Mouse (Mus musculus) forebrain, embryonic 14.5 days (tissue): ENCODE data around the gene Irx2. TPM values are rescaled to one million over a fixed set of nuclear protein-coding genes. Genes with fewer than 3 reads are reported as not detected.

ENCODE experiments used
- ATAC-seq: fragments of 200-750 bp; cut with Nextera tagmentation; 2 replicates; pipeline ENCODE4 v1.8.0; 2017; ENCODE audit warnings: mild to moderate bottlenecking, moderate library complexity
- DNase-seq: peaks from one replicate; pipeline ENCODE4 v3.0.0-alpha.2; 2015; ENCODE audit warnings: low spot score
- H3K27ac ChIP-seq: fragments of 300-500 bp; sonication (generic); 2 replicates; pipeline ENCODE4 v1.5.1; 2014; ENCODE audit warnings: low read depth, mild to moderate bottlenecking, control low read depth, low read length, moderate library complexity
- H3K27me3 ChIP-seq: fragments of 300-500 bp; sonication (generic); replicated peaks from 2 replicates; pipeline ENCODE4 v1.6.1; 2014; ENCODE audit warnings: low read length, control low read depth, mixed read lengths; ENCODE audit not compliant: control insufficient read depth, insufficient read depth
- H3K36me3 ChIP-seq: fragments of 300-500 bp; sonication (generic); 2 replicates; pipeline ENCODE4 v1.6.1; 2014; ENCODE audit warnings: low read length, control low read depth; ENCODE audit not compliant: control insufficient read depth, insufficient read depth
- H3K4me1 ChIP-seq: fragments of 300-500 bp; sonication (generic); 2 replicates; pipeline ENCODE4 v1.6.1; 2014; ENCODE audit warnings: antibody characterized with exemption, low read length, control low read depth; ENCODE audit not compliant: control insufficient read depth, insufficient read depth
- H3K4me2 ChIP-seq: fragments of 300-500 bp; sonication (generic); 2 replicates; pipeline ENCODE4 v1.6.1; 2014; ENCODE audit warnings: mild to moderate bottlenecking, control low read depth, low read length
- H3K4me3 ChIP-seq: fragments of 300-500 bp; sonication (generic); 2 replicates; pipeline ENCODE4 v1.5.1; 2014; ENCODE audit warnings: low read depth, low read length, control low read depth
- H3K9ac ChIP-seq: fragments of 300-500 bp; sonication (generic); 2 replicates; pipeline ENCODE4 v1.6.1; 2014; ENCODE audit warnings: mild to moderate bottlenecking, low read length, control low read depth, moderate library complexity
- H3K9me3 ChIP-seq: fragments of 300-500 bp; sonication (generic); replicated peaks from 2 replicates; pipeline ENCODE4 v1.6.1; 2016; ENCODE audit warnings: low read length, control low read depth, mixed read lengths; ENCODE audit not compliant: control insufficient read depth
- WGBS: fragments of 180-500 bp; shearing (Covaris S2); extraction: QIAGEN DNeasy Blood & Tissue Kit; methylation state at CpG from one replicate; pipeline ENCODE4 v1.1.7; 2014; 5-methylcytosine and 5-hydroxymethylcytosine counted together
- polyA plus RNA-seq: library from polyadenylated mRNA; unstranded; fragments of >200 nt; fragmentation: Nextera tagmentation; extraction: Ambion mirVana; gene quantifications from 2 replicates; pipeline ENCODE4 v1.2.1, GENCODE M21; 2014

Gene Irx2
- polyA plus RNA-seq, 1 experiment from 2014 or later, result 1.9 TPM

DNA sequence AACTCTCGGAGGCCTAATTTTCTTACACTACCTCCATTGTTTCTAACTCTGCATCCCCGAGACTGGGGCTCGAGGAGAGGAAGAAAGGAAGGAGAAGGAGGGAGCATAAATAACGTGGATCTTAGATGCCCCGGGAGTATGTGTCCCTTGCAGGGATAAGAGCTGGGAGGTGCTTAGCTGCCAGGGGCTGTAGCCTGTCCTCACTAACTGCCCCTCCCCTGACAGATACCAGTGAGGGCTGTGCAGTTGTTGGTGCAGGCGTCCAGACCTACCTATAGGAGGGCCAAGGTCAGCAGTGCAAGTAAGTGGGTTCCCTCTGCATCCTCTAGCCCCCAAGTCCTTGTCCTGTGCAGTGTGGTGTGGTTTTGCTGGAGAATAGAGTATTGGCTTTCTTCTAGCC, 3.7 kb downstream of the Irx2 start:
- peaks cover 94% of the 10 kb centered on the region for H3K27me3 ChIP-seq
- no peak overlapping the region for H3K9ac ChIP-seq
- DNase-seq (no peak), ATAC-seq (no peak)
- 4% methylated on average over 6 of the region's 6 CpGs for WGBS
- peaks cover 10% of the 10 kb centered on the region for H3K4me1 ChIP-seq
- H3K9me3 ChIP-seq, result no peaks in the 10 kb centered on the region
- H3K4me3 ChIP-seq, result 0 out of 2 replicates have a peak overlapping the region, but pooled peaks have one; percentile 3
- no peak overlapping the region for H3K27ac ChIP-seq
- no peak overlapping the region; the same call in 1 of the 2 replicates for H3K4me2 ChIP-seq
- H3K36me3 ChIP-seq, result no peaks in the 10 kb centered on the region

DNA sequence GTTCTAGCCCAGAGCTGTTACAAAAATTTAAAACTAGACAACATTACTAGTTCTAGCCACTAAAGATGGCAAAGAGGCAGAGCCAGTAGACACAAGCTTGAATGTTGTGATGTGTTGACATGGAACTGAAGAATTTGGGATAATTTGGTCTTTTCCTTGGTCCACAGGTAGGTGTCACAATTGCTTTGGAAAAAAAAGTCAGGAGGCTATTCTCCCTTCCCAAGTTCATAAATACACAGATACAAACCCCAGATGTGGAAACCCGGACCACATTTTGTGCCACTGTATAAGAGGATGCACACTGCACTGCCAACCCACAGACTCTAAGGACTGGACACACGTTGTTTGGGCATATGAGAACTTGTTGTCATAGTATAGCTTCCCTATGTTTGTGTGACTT, 4.5 kb downstream of the Irx2 start:
- Histone ChIP-seq H3K36me3 (no peaks in the 10 kb centered on the region), H3K4me3 (no peak overlapping the region), H3K4me1 (peaks cover 10% of the 10 kb centered on the region), H3K9ac (no peak overlapping the region), H3K27ac (no peak overlapping the region), H3K9me3 (no peaks in the 10 kb centered on the region), H3K4me2 (no peak overlapping the region), H3K27me3 (peaks cover 92% of the 10 kb centered on the region)
- WGBS, result 20% methylated on average over 2 of the region's 2 CpGs
- no peak for ATAC-seq
- peak; percentile 17 for DNase-seq

DNA sequence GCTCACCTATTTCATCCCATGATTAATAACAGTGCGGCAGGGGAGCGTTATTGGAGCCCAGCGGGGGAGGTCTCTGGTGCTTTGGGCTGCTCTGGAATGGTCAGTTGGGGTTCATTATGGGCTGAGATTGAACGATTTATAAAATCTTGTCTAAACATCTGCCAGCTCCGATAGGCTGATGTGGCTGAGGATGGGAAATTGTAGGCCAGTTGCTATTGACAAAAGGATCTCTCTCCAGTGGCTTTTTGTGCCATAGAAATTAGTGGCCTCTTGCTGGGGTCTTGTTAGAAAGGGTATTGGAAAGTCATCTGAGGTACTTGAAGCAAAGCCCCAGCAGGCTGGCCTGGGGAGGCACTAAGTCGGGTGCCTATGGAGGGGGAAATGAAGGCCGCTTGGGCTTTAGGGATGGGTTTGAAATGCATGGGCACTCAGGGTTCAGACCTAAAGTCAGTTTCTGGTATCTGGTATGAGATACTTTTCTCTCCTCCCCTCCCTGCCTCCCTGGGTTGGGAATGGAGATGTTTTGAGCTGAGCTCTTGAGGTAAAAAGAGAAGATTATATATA, 6.2 kb downstream of the Irx2 start:
- H3K4me2 ChIP-seq, result no peak overlapping the region
- no peak overlapping the region for H3K9ac ChIP-seq
- no peak overlapping the region for H3K4me3 ChIP-seq
- no peaks in the 10 kb centered on the region for H3K36me3 ChIP-seq
- 6% methylated on average over 7 of the region's 7 CpGs for WGBS
- no peaks in the 10 kb centered on the region for H3K9me3 ChIP-seq
- ATAC-seq (no peak), DNase-seq (no peak)
- H3K27ac ChIP-seq, result no peak overlapping the region
- peaks cover 2% of the 10 kb centered on the region; the same call in 1 of the 2 replicates for H3K4me1 ChIP-seq
- peaks cover 84% of the 10 kb centered on the region for H3K27me3 ChIP-seq

DNA sequence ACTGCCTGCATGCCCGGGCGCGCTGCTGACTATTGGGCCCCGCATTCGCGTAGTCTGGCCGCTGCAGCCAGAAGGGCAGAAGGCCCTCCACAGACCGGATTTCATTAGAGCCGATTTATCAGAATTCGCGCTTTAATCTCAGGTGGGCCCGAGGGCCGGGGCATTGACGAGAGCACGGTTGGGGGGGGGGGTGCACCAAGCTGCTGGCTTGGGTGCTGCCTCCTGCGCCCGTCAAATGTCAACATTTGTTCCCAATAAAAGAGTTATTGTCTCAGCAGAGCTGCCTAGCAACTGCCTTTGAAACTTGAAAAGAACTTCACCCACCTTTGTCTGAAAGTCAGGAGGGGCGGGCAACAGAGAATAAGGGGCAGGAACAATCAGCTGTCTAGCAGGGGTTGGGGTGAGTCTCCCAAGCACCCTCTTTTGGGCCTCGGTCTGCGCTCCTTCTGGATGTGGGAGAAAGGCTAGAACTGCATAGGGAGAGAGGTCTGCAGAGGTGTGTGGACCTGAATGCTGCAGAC, 7.8 kb downstream of the Irx2 start:
- Histone ChIP-seq H3K27me3 (peaks cover 84% of the 10 kb centered on the region), H3K9me3 (no peaks in the 10 kb centered on the region), H3K4me1 (peaks cover 4% of the 10 kb centered on the region; the same call in 1 of the 2 replicates), H3K4me2 (no peak overlapping the region), H3K27ac (no peak overlapping the region), H3K9ac (no peak overlapping the region), H3K4me3 (no peak overlapping the region), H3K36me3 (no peaks in the 10 kb centered on the region)
- 0% methylated on average over 20 of the region's 20 CpGs for WGBS
- no peak for ATAC-seq
- no peak for DNase-seq

DNA sequence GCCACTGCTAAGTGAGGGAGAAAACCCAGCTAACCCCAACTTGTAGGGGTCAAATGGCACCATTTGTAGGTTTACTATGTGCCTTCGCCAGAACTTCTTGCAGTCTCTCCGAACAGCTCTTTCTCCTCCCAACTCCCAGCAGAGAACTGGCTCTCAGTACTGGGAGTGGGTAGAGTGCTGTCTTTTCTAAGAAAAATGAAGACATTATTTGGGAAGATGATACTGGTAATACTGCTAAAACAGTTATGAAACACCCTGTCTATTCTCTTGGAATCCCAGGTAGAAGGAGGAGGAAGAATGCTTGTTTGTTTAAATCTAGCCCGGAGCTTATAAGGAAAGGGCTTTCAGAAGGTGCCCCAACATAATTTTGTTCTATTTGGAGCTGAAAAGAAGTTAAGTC, 8.9 kb downstream of the Irx2 start:
- DNase-seq (no peak), ATAC-seq (no peak)
- peaks cover 83% of the 10 kb centered on the region for H3K27me3 ChIP-seq
- no peak overlapping the region for H3K27ac ChIP-seq
- no peaks in the 10 kb centered on the region for H3K36me3 ChIP-seq
- H3K9me3 ChIP-seq, result no peaks in the 10 kb centered on the region
- no peak overlapping the region for H3K9ac ChIP-seq
- no peak overlapping the region for H3K4me3 ChIP-seq
- 8% methylated on average over 3 of the region's 3 CpGs for WGBS
- no peak overlapping the region for H3K4me2 ChIP-seq
- H3K4me1 ChIP-seq, result peaks cover 4% of the 10 kb centered on the region; the same call in 1 of the 2 replicates

DNA sequence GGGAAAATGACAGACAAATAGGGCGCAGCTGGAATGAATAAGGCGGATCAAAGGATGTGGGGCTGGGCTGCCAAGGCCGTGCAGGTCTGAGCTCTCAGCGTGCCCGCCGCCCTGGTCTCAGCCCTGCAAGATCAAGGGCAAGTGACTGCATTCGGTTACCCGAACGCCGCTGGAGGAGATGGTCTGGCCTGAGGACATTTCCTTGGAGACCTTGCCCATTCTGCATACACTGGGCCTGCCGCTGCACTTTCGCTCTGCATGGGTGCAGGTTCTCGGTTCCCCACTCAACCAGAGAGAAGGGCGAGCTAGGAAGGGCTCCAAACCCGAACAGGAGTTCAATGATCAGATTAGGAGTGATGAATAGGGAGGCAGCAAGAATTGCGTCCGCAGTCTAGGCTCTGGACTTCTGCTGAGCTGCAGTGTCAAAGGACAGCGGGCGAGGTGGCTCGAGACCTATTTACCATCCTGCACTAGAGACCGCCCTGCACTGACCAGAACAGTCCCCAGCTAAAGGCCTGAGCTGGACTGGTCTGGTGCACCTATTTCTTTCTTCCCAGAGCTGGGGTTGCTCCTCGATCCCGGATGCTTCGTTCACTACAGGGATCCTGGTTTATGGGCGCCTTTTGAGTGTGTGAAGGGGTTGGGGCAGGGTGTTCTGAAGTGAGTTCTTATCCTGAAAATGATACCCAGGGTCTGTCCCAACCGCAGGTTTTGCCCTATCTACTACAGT, 9.9 kb downstream of the Irx2 start:
- Histone ChIP-seq H3K36me3 (no peaks in the 10 kb centered on the region), H3K27ac (no peak overlapping the region), H3K9ac (no peak overlapping the region), H3K4me1 (peaks cover 4% of the 10 kb centered on the region; the same call in 1 of the 2 replicates), H3K9me3 (no peaks in the 10 kb centered on the region), H3K4me3 (no peak overlapping the region), H3K4me2 (no peak overlapping the region), H3K27me3 (peaks cover 82% of the 10 kb centered on the region)
- no peak for ATAC-seq
- WGBS, result 2% methylated on average over 26 of the region's 26 CpGs
- no peak for DNase-seq

DNA sequence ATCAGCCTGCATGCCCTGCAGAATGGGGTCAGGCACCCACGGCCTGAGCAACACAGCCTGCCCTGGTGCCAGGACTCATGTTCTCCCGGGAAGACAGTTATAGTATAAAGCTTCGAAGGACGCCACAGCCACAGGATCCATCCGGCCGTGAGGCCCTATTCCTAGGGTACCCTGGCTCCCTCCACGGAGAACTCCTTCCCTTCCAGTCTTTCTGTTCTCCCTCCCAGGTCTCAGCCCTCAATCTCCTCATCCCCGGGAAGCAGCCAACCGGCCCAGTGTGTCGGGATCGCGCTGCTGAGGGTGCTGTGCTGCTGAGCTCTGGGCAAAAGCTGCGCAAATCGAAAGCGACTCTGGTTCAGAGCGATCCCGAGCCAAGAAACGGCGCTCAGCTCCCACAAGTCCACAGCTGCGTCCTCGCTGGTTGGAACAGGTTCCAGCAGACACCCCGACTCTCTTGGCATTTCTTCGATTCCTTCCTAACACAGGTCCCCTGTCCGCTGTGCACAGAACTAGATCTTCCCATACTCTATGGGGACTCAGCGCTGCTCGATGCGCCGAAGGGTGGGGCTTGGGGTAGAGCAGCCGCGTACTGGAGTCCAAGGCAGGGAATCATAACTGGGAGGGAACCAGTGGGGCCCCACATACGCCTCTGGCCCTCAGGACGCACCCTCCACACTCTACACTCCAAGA, 11.0 kb downstream of the Irx2 start:
- peak overlapping the region; percentile 26 for H3K9ac ChIP-seq
- H3K9me3 ChIP-seq, result no peaks in the 10 kb centered on the region
- peak overlapping the region; percentile 26 for H3K4me3 ChIP-seq
- under 1% methylated on average over 32 of the region's 32 CpGs for WGBS
- H3K4me1 ChIP-seq, result peaks cover 4% of the 10 kb centered on the region; the same call in 1 of the 2 replicates
- DNase-seq (peak; percentile 55), ATAC-seq (peak; percentile 52)
- H3K36me3 ChIP-seq, result no peaks in the 10 kb centered on the region
- H3K27ac ChIP-seq, result no peak overlapping the region
- peaks cover 76% of the 10 kb centered on the region for H3K27me3 ChIP-seq
- H3K4me2 ChIP-seq, result peak overlapping the region; percentile 49

DNA sequence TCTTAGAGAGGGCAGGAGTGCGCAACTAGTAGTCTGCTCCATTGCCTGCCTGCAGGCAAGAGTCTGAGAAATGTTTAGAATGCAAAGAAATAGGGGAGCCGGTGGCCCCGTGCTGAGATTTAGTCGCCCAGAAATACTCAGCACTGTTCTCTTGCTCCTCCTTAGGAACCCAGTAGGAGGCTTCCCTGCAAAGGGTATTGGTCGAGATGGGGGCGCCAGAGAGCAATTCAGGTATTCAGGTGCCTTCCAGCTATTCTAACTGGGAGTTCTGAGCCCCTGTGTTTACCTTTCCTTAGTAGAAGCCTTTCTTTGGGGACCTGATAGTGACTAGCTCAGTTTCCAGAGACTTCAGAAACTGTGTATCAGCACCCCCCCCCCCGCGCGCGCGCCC, 11.5 kb downstream of the Irx2 start:
- peaks cover 70% of the 10 kb centered on the region for H3K27me3 ChIP-seq
- no peaks in the 10 kb centered on the region for H3K9me3 ChIP-seq
- DNase-seq (peak; percentile 37), ATAC-seq (no peak)
- peak overlapping the region; percentile 26 for H3K4me3 ChIP-seq
- H3K27ac ChIP-seq, result no peak overlapping the region
- H3K36me3 ChIP-seq, result no peaks in the 10 kb centered on the region
- H3K4me1 ChIP-seq, result peaks cover 4% of the 10 kb centered on the region; the same call in 1 of the 2 replicates
- H3K4me2 ChIP-seq, result peak overlapping the region; percentile 49
- no peak overlapping the region; the same call in 1 of the 2 replicates for H3K9ac ChIP-seq
- 1% methylated on average over 11 of the region's 11 CpGs for WGBS
